In genomic region chr13:109274869-109275268, GRCm38 (mm10) we compare ENCODE assay signal across 20 mouse cellular contexts.
DNase-seq lines count a peak whose midpoint lies in the region; ATAC-seq and TF ChIP-seq lines count a peak whose summit lies in the region.
"Had no signal": no experiment of that assay in that cellular context is flagged by ENCODE, and none has a peak within 500 bp of the region (broad histone marks: within the 10 kb centered on the region; RNA-seq: fewer than 3 reads in every experiment).

No protein-coding gene starts in this region.

- 38% methylated on average over 10 of the region's 10 CpGs for whole genome bisulfite sequencing in liver, adult 2 months
- 85% methylated on average over 10 of the region's 10 CpGs for WGBS in liver, postnatal 0 days (ENCODE audit: insufficient replicate concordance)
- 55% methylated on average over 10 of the region's 10 CpGs for WGBS in intestine, postnatal 0 days
- WGBS in cerebellum, adult 2 months = 93% methylated on average over 10 of the region's 10 CpGs

- H3K36me3 ChIP-seq in liver, adult 2 months (ENCODE audit: control insufficient read depth, insufficient read depth, low read length) = no peaks in the 10 kb centered on the region
- H3K36me3 ChIP-seq in liver, postnatal 0 days (replicated peaks; ENCODE audit: insufficient read depth, low read length) = no peaks in the 10 kb centered on the region
- no peaks in the 10 kb centered on the region for H3K36me3 ChIP-seq in intestine, postnatal 0 days (ENCODE audit: control insufficient read depth, insufficient read depth)
- H3K36me3 ChIP-seq: forebrain, embryonic 10.5 days; hindbrain, embryonic 12.5 days; hindbrain, embryonic 15.5 days had no signal

- ATAC-seq in liver, postnatal 0 days = no peak
- ATAC-seq in intestine, postnatal 0 days = peak; percentile 76
- ATAC-seq: CD4-positive, CD25-positive, alpha-beta regulatory T cell, adult 4 months; forebrain, embryonic 13.5 days; forebrain, embryonic 16.5 days had no signal

- no peak overlapping the region for H3K27ac ChIP-seq in liver, adult 2 months (replicated peaks; ENCODE audit: insufficient read depth, low read depth, low read length)
- no peak overlapping the region for H3K27ac ChIP-seq in liver, postnatal 0 days (ENCODE audit: low read depth)
- H3K27ac ChIP-seq in intestine, postnatal 0 days (ENCODE audit: low read depth, low read length) = peak overlapping the region; percentile 72
- no peak overlapping the region for H3K27ac ChIP-seq in cerebellum, adult 2 months (ENCODE audit: insufficient read depth, low read length)
- H3K27ac ChIP-seq: forebrain, embryonic 10.5 days; forebrain, embryonic 13.5 days; hindbrain, embryonic 12.5 days; hindbrain, embryonic 15.5 days had no signal

- no peaks in the 10 kb centered on the region for H3K27me3 ChIP-seq in liver, adult 2 months (ENCODE audit: control insufficient read depth, insufficient read depth, low read length)
- no peaks in the 10 kb centered on the region for H3K27me3 ChIP-seq in liver, postnatal 0 days (ENCODE audit: insufficient read depth, low read length)
- no peaks in the 10 kb centered on the region for H3K27me3 ChIP-seq in intestine, postnatal 0 days (replicated peaks; ENCODE audit: control insufficient read depth, insufficient read depth, low read length)
- H3K27me3 ChIP-seq in cerebellum, adult 2 months (ENCODE audit: control insufficient read depth, insufficient read depth, low read length) = no peaks in the 10 kb centered on the region
- H3K27me3 ChIP-seq: forebrain, embryonic 13.5 days; hindbrain, embryonic 12.5 days; hindbrain, embryonic 15.5 days had no signal

- TF ChIP-seq CTCF in liver, adult 2 months (IDR thresholded peaks at IDR 0.05; ENCODE audit: low read depth, low read length) = no peak
- no peak for TF ChIP-seq CTCF in liver, postnatal 0 days (IDR thresholded peaks at IDR 0.05; ENCODE audit: low read depth)
- no peak for TF ChIP-seq CTCF in intestine, postnatal 0 days (IDR thresholded peaks at IDR 0.05; ENCODE audit: low read depth)
- no peak for TF ChIP-seq CTCF in cerebellum, adult 2 months (IDR thresholded peaks at IDR 0.05; ENCODE audit: borderline replicate concordance, insufficient read depth, low read depth, low read length)

- TF ChIP-seq POLR2A in liver, adult 2 months (IDR thresholded peaks at IDR 0.05; ENCODE audit: extremely low read depth, insufficient read depth, low read length) = no peak
- TF ChIP-seq POLR2A in cerebellum, adult 2 months (IDR thresholded peaks at IDR 0.05; ENCODE audit: borderline replicate concordance, insufficient read depth, low read length) = no peak

- no peak for TF ChIP-seq EP300 in liver, postnatal 0 days (IDR thresholded peaks at IDR 0.05; ENCODE audit: low read depth)

- H3K9ac ChIP-seq in liver, adult 2 months (ENCODE audit: low read depth, low read length) = no peak overlapping the region
- no peak overlapping the region for H3K9ac ChIP-seq in liver, postnatal 0 days (replicated peaks)
- H3K9ac ChIP-seq in intestine, postnatal 0 days (ENCODE audit: low read depth, low read length) = no peak overlapping the region
- H3K9ac ChIP-seq: forebrain, embryonic 13.5 days; hindbrain, embryonic 12.5 days; hindbrain, embryonic 15.5 days had no signal

- no peaks in the 10 kb centered on the region for H3K79me2 ChIP-seq in liver, adult 2 months (ENCODE audit: control insufficient read depth, insufficient read depth, low read length)

- DNase-seq in kidney, adult 8-10 months = peak; percentile 25 to 59
- DNase-seq in kidney, adult 18-20 months = no peak
- peak; percentile 89 for DNase-seq in liver, adult 2 months (ENCODE audit: extremely low read depth, low read depth, low spot score)
- DNase-seq in liver, postnatal 0 days = no peak
- no peak for DNase-seq in cerebellum, adult 2 months
- DNase-seq: adrenal gland, adult 2 months; adrenal gland, postnatal 25 days; cerebellum, adult 11-12 months; cerebellum, adult 9-10 months; cerebellum, postnatal 14 days; gastrocnemius, postnatal 14 days; heart, adult 11 months had no signal

- no peak overlapping the region for H3K4me3 ChIP-seq in liver, adult 2 months (ENCODE audit: insufficient read depth, low read depth, low read length)
- H3K4me3 ChIP-seq in liver, postnatal 0 days (ENCODE audit: low read depth, low read length) = no peak overlapping the region
- H3K4me3 ChIP-seq in intestine, postnatal 0 days (ENCODE audit: low read depth, low read length) = no peak overlapping the region
- H3K4me3 ChIP-seq in cerebellum, adult 2 months (replicated peaks; ENCODE audit: insufficient read depth, low read depth, low read length) = no peak overlapping the region
- H3K4me3 ChIP-seq: forebrain, embryonic 10.5 days; forebrain, embryonic 13.5 days; hindbrain, embryonic 12.5 days; hindbrain, embryonic 15.5 days had no signal

- H3K4me2 ChIP-seq in liver, postnatal 0 days (ENCODE audit: low read depth, low read length) = no peak overlapping the region
- H3K4me2 ChIP-seq in intestine, postnatal 0 days (replicated peaks; ENCODE audit: low read depth) = peak overlapping the region; percentile 38
- H3K4me2 ChIP-seq: forebrain, embryonic 13.5 days; heart, embryonic 11.5 days; hindbrain, embryonic 12.5 days; hindbrain, embryonic 15.5 days had no signal

- no peaks in the 10 kb centered on the region for H3K9me3 ChIP-seq in liver, postnatal 0 days (ENCODE audit: low read length)
- no peaks in the 10 kb centered on the region for H3K9me3 ChIP-seq in intestine, postnatal 0 days (ENCODE audit: control insufficient read depth)
- H3K9me3 ChIP-seq: forebrain, embryonic 10.5 days; forebrain, embryonic 13.5 days had no signal

- H3K4me1 ChIP-seq in liver, adult 2 months (ENCODE audit: control insufficient read depth, insufficient read depth, low read length) = peaks cover 3% of the 10 kb centered on the region; the same call in 1 of the 2 replicates
- H3K4me1 ChIP-seq in liver, postnatal 0 days (ENCODE audit: insufficient read depth) = no peaks in the 10 kb centered on the region
- 0 out of 2 replicates have a peak, but pooled peaks cover 3% of the 10 kb centered on the region for H3K4me1 ChIP-seq in intestine, postnatal 0 days (replicated peaks; ENCODE audit: control insufficient read depth, insufficient read depth, low read length)
- peaks cover 17% of the 10 kb centered on the region for H3K4me1 ChIP-seq in cerebellum, adult 2 months (ENCODE audit: control insufficient read depth, insufficient read depth, low read length)
- H3K4me1 ChIP-seq: forebrain, embryonic 13.5 days had no signal

Comparison
In these comparisons a context has a peak if more than half of its experiments do, and no peak if none do; other contexts are left out.
1. DNase-seq: peak in kidney, adult 8-10 months (2 of 2) and liver, adult 2 months (single experiment); none in kidney, adult 18-20 months (single experiment), liver, postnatal 0 days (single experiment) and cerebellum, adult 2 months (0 of 2).